Mouse (Mus musculus) stomach, postnatal 0 days (tissue): ENCODE results near the gene Mfsd13b. TPM values are rescaled to one million over a fixed set of nuclear protein-coding genes. Genes with fewer than 3 reads are reported as not detected.
"Not testable (repeated sequence)": the region's sequence is repeated elsewhere in the genome, so short reads cannot be mapped to it uniquely, and the experiment has no call there.

ENCODE experiments used
- ATAC-seq: fragments of 200-750 bp; cut with Nextera tagmentation; 2 replicates; pipeline ENCODE4 v1.8.0; 2017; ENCODE audit not compliant: low FRiP score, low TSS enrichment
- DNase-seq: peaks from one replicate; pipeline ENCODE4 v3.0.0-alpha.2; 2016; ENCODE audit warnings: low spot score
- H3K27ac ChIP-seq: fragments of 300-500 bp; sonication (generic); replicated peaks from 2 replicates; pipeline ENCODE4 v1.5.1; 2014; ENCODE audit warnings: mild to moderate bottlenecking, control low read depth
- H3K27me3 ChIP-seq: fragments of 300-500 bp; sonication (generic); 2 replicates; pipeline ENCODE4 v1.6.1; 2014; ENCODE audit warnings: low read length; ENCODE audit not compliant: control insufficient read depth, insufficient read depth
- H3K36me3 ChIP-seq: fragments of 300-500 bp; sonication (generic); 2 replicates; pipeline ENCODE4 v1.6.1; 2014; ENCODE audit warnings: low read length, mixed read lengths; ENCODE audit not compliant: control insufficient read depth, insufficient read depth
- H3K4me1 ChIP-seq: fragments of 300-500 bp; sonication (generic); replicated peaks from 2 replicates; pipeline ENCODE4 v1.6.1; 2014; ENCODE audit warnings: antibody characterized with exemption; ENCODE audit not compliant: control insufficient read depth, insufficient read depth
- H3K4me2 ChIP-seq: fragments of 300-500 bp; sonication (generic); replicated peaks from 2 replicates; pipeline ENCODE4 v1.6.1; 2014; ENCODE audit warnings: low read depth, mild to moderate bottlenecking, control low read depth, moderate library complexity
- H3K4me3 ChIP-seq: fragments of 300-500 bp; sonication (generic); 2 replicates; pipeline ENCODE4 v1.5.1; 2014; ENCODE audit warnings: low read depth, low read length, control low read depth
- H3K9ac ChIP-seq: fragments of 300-500 bp; sonication (generic); 2 replicates; pipeline ENCODE4 v1.6.1; 2014; ENCODE audit warnings: mild to moderate bottlenecking, low read length, control low read depth, mixed read lengths
- H3K9me3 ChIP-seq: fragments of 300-500 bp; sonication (generic); 2 replicates; pipeline ENCODE4 v1.6.1; 2016; ENCODE audit warnings: low read length; ENCODE audit not compliant: control insufficient read depth
- CTCF ChIP-seq: IDR thresholded peaks from 2 replicates; pipeline ENCODE4 v1.5.1; 2016; ENCODE audit warnings: antibody characterized with exemption, low read depth, mild to moderate bottlenecking, moderate library complexity
- EP300 ChIP-seq: optimal IDR thresholded peaks from 2 replicates; pipeline ENCODE3; 2016; ENCODE audit warnings: antibody characterized with exemption
- WGBS: fragments of 180-500 bp; shearing (Covaris S2); extraction: QIAGEN DNeasy Blood & Tissue Kit; methylation state at CpG from one replicate; pipeline ENCODE4 v1.1.7; 2014; 5-methylcytosine and 5-hydroxymethylcytosine counted together
- polyA plus RNA-seq: library from polyadenylated mRNA; unstranded; fragments of >200 nt; fragmentation: Nextera tagmentation; extraction: Ambion mirVana; gene quantifications from 2 replicates; pipeline ENCODE4 v1.2.1, GENCODE M21; 2015

The Mfsd13b gene
- polyA plus RNA-seq, 1 experiment from 2014 or later: 0.19 TPM

DNA sequence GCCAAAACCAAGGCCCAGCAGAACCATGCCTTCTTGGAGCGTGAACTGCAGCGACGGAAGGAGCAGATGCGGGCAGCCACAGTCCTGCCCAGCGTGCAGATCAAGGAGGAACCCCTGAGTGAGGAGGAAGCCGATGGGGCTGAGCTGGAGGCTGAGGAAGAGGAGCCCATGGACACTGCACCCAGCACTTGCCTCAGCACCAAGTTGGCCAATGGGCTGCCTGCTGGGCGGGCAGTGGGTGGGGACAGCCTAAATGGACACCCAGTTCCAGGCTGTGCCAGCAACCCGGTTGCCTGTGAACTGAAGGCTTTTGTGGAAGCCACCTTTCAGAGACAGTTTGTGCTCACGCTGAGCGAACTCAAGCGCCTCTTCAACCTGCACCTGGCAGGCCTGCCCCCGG lies 42.0 kb upstream of the Mfsd13b start:
- WGBS: 88% methylated on average over 12 of the region's 12 CpGs
- H3K27me3 ChIP-seq: no peaks in the 10 kb centered on the region
- no peak overlapping the region for H3K27ac ChIP-seq
- no peak overlapping the region for H3K4me3 ChIP-seq
- peaks cover 30% of the 10 kb centered on the region for H3K36me3 ChIP-seq
- no peaks in the 10 kb centered on the region for H3K9me3 ChIP-seq
- DNase-seq (no peak), ATAC-seq (no peak)
- H3K4me1 ChIP-seq: no peaks in the 10 kb centered on the region
- no peak for TF ChIP-seq EP300
- no peak for TF ChIP-seq CTCF
- no peak overlapping the region for H3K4me2 ChIP-seq
- H3K9ac ChIP-seq: no peak overlapping the region

DNA sequence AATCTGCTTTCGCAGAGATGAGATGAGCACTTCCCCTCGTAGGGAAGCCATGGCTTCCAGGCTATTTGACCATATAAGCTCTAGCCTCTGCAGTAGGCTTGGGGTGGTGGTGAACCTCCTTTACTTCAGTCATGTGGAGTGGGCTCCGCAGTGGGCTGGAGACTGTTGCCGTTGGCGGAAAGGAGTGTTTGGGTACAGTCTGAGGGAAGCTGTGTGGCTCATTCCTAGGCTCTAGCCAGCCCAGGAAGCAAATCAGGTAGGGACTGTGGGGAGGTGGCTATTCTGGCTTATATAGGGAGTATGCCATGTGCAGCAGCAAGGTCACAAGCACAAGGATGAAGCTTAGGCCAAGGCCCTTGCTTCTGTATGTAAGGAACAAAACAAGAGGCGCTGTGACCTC lies 41.1 kb upstream of the Mfsd13b start:
- ATAC-seq (no peak), DNase-seq (no peak)
- H3K4me2 ChIP-seq: no peak overlapping the region
- H3K27me3 ChIP-seq: no peaks in the 10 kb centered on the region
- WGBS: 89% methylated on average over 6 of the region's 6 CpGs
- no peaks in the 10 kb centered on the region for H3K4me1 ChIP-seq
- H3K36me3 ChIP-seq: peaks cover 30% of the 10 kb centered on the region
- no peak overlapping the region for H3K4me3 ChIP-seq
- H3K9ac ChIP-seq: no peak overlapping the region
- no peak for TF ChIP-seq CTCF
- TF ChIP-seq EP300: no peak
- H3K27ac ChIP-seq: no peak overlapping the region
- no peaks in the 10 kb centered on the region for H3K9me3 ChIP-seq

DNA sequence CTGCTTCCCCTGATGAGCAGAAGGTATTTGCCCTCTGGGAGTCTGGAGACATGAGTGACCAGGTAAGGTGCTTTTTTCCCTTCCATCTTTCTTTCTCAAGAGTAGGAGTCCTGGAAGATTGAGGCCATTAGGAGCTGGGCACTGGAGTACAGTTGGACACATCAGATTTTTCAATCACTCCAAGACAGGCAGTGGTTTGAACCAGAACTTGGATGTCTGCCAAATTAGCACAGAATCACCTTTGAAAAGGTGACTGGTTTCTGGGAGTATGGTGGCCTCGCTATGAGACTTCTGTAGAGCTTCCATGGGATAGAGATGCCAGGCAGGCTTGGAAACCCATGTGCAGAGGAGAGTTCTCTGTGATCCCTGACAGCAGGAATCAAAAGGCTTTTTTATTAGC lies 39.8 kb upstream of the Mfsd13b start:
- no peak overlapping the region for H3K9ac ChIP-seq
- no peak overlapping the region for H3K4me2 ChIP-seq
- H3K9me3 ChIP-seq: no peaks in the 10 kb centered on the region
- TF ChIP-seq EP300: no peak
- TF ChIP-seq CTCF: no peak
- DNase-seq: no peak
- no peak overlapping the region for H3K27ac ChIP-seq
- peaks cover 21% of the 10 kb centered on the region for H3K36me3 ChIP-seq
- H3K4me1 ChIP-seq: no peaks in the 10 kb centered on the region
- H3K27me3 ChIP-seq: no peaks in the 10 kb centered on the region
- ATAC-seq: no peak
- WGBS: 72% methylated on average over 1 of the region's 1 CpGs
- H3K4me3 ChIP-seq: no peak overlapping the region

DNA sequence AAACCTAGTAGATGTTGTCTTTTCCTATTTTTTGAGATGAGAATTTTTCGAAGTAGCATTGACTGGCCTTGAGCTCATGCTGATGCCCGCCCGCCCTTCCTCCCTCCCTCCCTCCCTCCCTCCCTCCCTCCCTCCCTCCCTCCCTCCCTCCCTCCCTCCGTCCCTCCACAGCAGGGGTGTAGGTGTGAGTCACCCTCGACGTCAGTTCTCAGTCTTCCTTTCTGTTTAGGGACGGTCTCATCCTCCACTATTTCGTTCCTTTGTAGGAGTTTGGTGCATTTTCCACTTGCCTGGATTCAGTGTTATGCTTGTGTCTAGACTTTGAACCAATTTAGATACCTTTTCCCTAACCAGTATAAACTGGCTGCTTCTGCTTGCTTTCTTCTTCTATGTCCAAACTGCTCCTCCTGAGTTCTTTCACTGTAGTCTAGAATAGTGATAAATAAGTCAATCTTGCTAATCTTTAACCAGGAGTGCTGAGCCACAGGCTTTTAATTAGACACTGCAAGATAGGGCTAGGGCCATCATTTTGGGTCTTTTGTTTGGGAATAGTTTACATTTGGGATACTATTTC lies 38.3 kb upstream of the Mfsd13b start:
- H3K4me3 ChIP-seq: no peak overlapping the region
- H3K4me1 ChIP-seq: no peaks in the 10 kb centered on the region
- 57% methylated on average over 7 of the region's 8 CpGs for WGBS
- no peak overlapping the region for H3K9ac ChIP-seq
- no peak overlapping the region for H3K27ac ChIP-seq
- DNase-seq: no peak
- no peaks in the 10 kb centered on the region for H3K9me3 ChIP-seq
- peaks cover 14% of the 10 kb centered on the region for H3K36me3 ChIP-seq
- no peak for TF ChIP-seq CTCF
- no peak for TF ChIP-seq EP300
- no peak overlapping the region for H3K4me2 ChIP-seq
- ATAC-seq: no peak
- H3K27me3 ChIP-seq: no peaks in the 10 kb centered on the region

DNA sequence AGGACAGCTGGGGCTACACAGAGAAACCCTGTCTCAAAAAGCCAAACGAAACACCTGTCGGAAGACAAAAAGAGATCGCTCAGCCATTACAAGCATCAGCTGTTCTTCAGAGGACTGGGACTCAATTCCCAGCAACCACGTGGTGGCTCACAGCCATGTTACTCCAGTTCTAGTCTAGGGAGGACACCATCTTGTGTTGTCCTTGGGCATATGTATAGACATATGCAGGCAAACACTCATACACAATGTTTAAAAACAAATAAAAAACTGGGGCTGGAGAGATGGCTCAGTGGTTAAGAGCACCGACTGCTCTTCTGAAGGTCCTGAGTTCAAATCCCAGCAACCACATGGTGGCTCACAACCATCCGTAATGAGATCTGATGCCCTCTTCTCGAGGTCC lies 28.7 kb upstream of the Mfsd13b start:
- not testable (repeated sequence) for H3K4me2 ChIP-seq, H3K9ac ChIP-seq, H3K27me3 ChIP-seq, ATAC-seq, H3K27ac ChIP-seq, H3K9me3 ChIP-seq, H3K4me1 ChIP-seq, H3K4me3 ChIP-seq, DNase-seq
- 76% methylated on average over 7 of the region's 7 CpGs for WGBS
- peaks cover 13% of the 10 kb centered on the region for H3K36me3 ChIP-seq

DNA sequence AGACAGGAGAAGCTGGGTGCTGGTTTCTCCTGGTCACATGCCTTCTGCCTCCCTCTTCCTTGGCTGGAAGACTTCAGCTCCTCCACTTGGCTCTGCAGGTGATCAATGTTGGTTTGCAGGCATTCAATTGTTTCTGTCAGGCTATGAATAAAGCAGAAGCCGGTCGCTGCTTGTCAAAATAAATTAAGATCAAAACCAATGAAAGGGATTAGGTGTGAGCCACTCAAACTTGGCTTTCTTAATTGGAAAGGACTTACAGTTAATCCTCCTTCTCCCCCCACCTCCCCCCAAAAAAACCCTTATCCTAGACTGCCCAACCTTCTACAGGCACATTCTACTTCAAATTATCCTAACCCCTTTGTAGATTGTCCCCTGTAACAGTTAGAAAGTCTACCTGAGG lies 22.2 kb upstream of the Mfsd13b start:
- 80% methylated on average over 2 of the region's 2 CpGs for WGBS
- no peak overlapping the region for H3K27ac ChIP-seq
- H3K9ac ChIP-seq: no peak overlapping the region
- no peaks in the 10 kb centered on the region for H3K9me3 ChIP-seq
- no peak for ATAC-seq
- H3K4me3 ChIP-seq: no peak overlapping the region
- peaks cover 11% of the 10 kb centered on the region for H3K36me3 ChIP-seq
- H3K4me1 ChIP-seq: no peaks in the 10 kb centered on the region
- no peak for DNase-seq
- no peaks in the 10 kb centered on the region for H3K27me3 ChIP-seq
- no peak for TF ChIP-seq EP300
- no peak for TF ChIP-seq CTCF
- H3K4me2 ChIP-seq: no peak overlapping the region
